Mouse (Mus musculus) stomach, postnatal 0 days (tissue): ENCODE data around the gene Olfr530. TPM values are rescaled to one million over a fixed set of nuclear protein-coding genes. Genes with fewer than 3 reads are reported as not detected.

Experiments used
- ATAC-seq: fragments of 200-750 bp; cut with Nextera tagmentation; 2 replicates; pipeline ENCODE4 v1.8.0; 2017; ENCODE audit not compliant: low FRiP score, low TSS enrichment
- DNase-seq: peaks from one replicate; pipeline ENCODE4 v3.0.0-alpha.2; 2016; ENCODE audit warnings: low spot score
- H3K27ac ChIP-seq: fragments of 300-500 bp; sonication (generic); replicated peaks from 2 replicates; pipeline ENCODE4 v1.5.1; 2014; ENCODE audit warnings: mild to moderate bottlenecking, control low read depth
- H3K27me3 ChIP-seq: fragments of 300-500 bp; sonication (generic); 2 replicates; pipeline ENCODE4 v1.6.1; 2014; ENCODE audit warnings: low read length; ENCODE audit not compliant: control insufficient read depth, insufficient read depth
- H3K36me3 ChIP-seq: fragments of 300-500 bp; sonication (generic); 2 replicates; pipeline ENCODE4 v1.6.1; 2014; ENCODE audit warnings: low read length, mixed read lengths; ENCODE audit not compliant: control insufficient read depth, insufficient read depth
- H3K4me1 ChIP-seq: fragments of 300-500 bp; sonication (generic); replicated peaks from 2 replicates; pipeline ENCODE4 v1.6.1; 2014; ENCODE audit warnings: antibody characterized with exemption; ENCODE audit not compliant: control insufficient read depth, insufficient read depth
- H3K4me2 ChIP-seq: fragments of 300-500 bp; sonication (generic); replicated peaks from 2 replicates; pipeline ENCODE4 v1.6.1; 2014; ENCODE audit warnings: low read depth, mild to moderate bottlenecking, control low read depth, moderate library complexity
- H3K4me3 ChIP-seq: fragments of 300-500 bp; sonication (generic); 2 replicates; pipeline ENCODE4 v1.5.1; 2014; ENCODE audit warnings: low read depth, low read length, control low read depth
- H3K9ac ChIP-seq: fragments of 300-500 bp; sonication (generic); 2 replicates; pipeline ENCODE4 v1.6.1; 2014; ENCODE audit warnings: mild to moderate bottlenecking, low read length, control low read depth, mixed read lengths
- H3K9me3 ChIP-seq: fragments of 300-500 bp; sonication (generic); 2 replicates; pipeline ENCODE4 v1.6.1; 2016; ENCODE audit warnings: low read length; ENCODE audit not compliant: control insufficient read depth
- CTCF ChIP-seq: IDR thresholded peaks from 2 replicates; pipeline ENCODE4 v1.5.1; 2016; ENCODE audit warnings: antibody characterized with exemption, low read depth, mild to moderate bottlenecking, moderate library complexity
- EP300 ChIP-seq: optimal IDR thresholded peaks from 2 replicates; pipeline ENCODE3; 2016; ENCODE audit warnings: antibody characterized with exemption
- WGBS: fragments of 180-500 bp; shearing (Covaris S2); extraction: QIAGEN DNeasy Blood & Tissue Kit; methylation state at CpG from one replicate; pipeline ENCODE4 v1.1.7; 2014; 5-methylcytosine and 5-hydroxymethylcytosine counted together
- polyA plus RNA-seq: library from polyadenylated mRNA; unstranded; fragments of >200 nt; fragmentation: Nextera tagmentation; extraction: Ambion mirVana; gene quantifications from 2 replicates; pipeline ENCODE4 v1.2.1, GENCODE M21; 2015

The Olfr530 gene
- not detected in 2 replicates for polyA plus RNA-seq

DNA sequence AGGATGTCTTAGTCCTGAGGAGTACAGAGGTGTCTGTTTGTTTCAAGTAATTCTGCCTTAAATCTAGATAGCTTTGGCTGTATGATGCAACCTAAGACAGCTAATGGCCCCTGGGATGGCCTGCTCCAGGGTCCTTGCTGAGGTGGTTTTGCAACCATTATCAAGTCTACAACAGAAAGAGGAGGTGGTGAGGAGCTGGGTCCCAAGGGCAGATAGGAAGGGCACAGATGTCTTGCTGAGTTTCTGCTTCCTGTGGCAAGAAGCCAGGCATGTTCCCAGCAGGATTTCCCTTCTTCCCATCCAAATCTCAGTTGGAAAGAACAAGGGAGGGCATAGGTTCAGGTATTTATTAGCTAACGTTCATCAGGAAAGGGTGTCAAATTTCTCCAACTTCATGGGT, at the start of gene Olfr530:
Olfr530 (minus strand) TSS at position 101 of the 400 bp plus-strand sequence.
- no peak within 1 kb of the TSS for H3K4me2 ChIP-seq
- H3K4me3 ChIP-seq = no peak within 1 kb of the TSS
- DNase-seq (no peak), ATAC-seq (no peak)
- no peaks in the 10 kb centered on the region for H3K9me3 ChIP-seq
- no peak within 1 kb of the TSS for H3K27ac ChIP-seq
- no peaks in the 10 kb centered on the region for H3K4me1 ChIP-seq
- TF ChIP-seq EP300 (no peak), CTCF (no peak)
- H3K9ac ChIP-seq = no peak within 1 kb of the TSS
- H3K27me3 ChIP-seq = no peaks in the 10 kb centered on the region
- WGBS = 40% methylated on average over 1 of the region's 1 CpGs
- no peaks in the 10 kb centered on the region for H3K36me3 ChIP-seq

DNA sequence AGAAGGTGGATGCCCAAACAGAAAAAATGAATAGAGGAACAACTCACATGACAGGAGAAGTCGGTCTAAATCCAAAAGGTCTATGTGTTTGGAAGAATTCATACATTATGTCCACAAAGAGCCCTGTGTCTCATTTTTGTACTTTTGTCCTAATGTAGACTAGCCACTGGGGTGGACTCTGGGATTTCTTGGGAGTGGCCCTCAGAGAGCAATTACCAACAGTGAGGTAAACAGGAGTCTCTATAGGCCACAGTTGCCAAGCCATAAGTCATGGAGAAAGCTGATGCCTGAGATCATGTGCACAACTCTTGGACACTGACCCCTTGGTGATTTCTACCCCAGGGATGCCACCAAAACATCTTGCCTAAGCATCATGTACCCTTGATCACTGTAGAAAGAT, 45.4 kb upstream of the Olfr530 start, which contains the start of gene Olfr532:
Olfr532 (minus strand) TSS at position 101 of the 400 bp plus-strand sequence.
- no peak within 1 kb of the TSS for H3K27ac ChIP-seq
- H3K27me3 ChIP-seq = no peaks in the 10 kb centered on the region
- H3K4me1 ChIP-seq = no peaks in the 10 kb centered on the region
- H3K36me3 ChIP-seq = no peaks in the 10 kb centered on the region
- TF ChIP-seq CTCF = no peak
- TF ChIP-seq EP300 = no peak
- no peak within 1 kb of the TSS for H3K4me2 ChIP-seq
- WGBS = 100% methylated on average over 1 of the region's 1 CpGs
- H3K9me3 ChIP-seq = no peaks in the 10 kb centered on the region
- H3K4me3 ChIP-seq = no peak within 1 kb of the TSS
- DNase-seq (no peak), ATAC-seq (no peak)
- H3K9ac ChIP-seq = no peak within 1 kb of the TSS

DNA sequence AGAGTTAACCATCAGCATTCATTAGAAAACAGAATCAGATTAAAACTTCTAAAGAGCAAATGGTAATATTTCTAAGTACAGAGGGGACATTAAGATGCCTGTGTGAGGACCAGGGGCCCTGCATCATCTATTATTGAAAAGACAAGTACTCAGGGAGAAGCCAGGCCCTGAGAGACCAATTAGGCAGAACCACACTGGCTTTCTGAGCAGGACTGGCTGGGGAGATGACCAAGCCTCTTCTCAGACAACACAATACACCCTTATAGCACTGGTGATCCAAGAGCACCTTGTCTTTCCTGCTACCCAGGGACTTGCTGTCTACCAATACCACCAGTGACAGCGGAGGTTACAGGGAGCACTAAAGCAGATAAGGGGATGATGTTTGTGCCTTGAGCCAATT, 26.7 kb upstream of the Olfr530 start, which contains the start of gene Olfr531:
Olfr531 (minus strand) TSS at position 101 of the 400 bp plus-strand sequence.
- H3K4me3 ChIP-seq = no peak within 1 kb of the TSS
- ATAC-seq (no peak), DNase-seq (no peak)
- H3K4me2 ChIP-seq = no peak within 1 kb of the TSS
- H3K9me3 ChIP-seq = no peaks in the 10 kb centered on the region
- 77% methylated on average over 1 of the region's 1 CpGs for WGBS
- H3K27me3 ChIP-seq = no peaks in the 10 kb centered on the region
- no peak within 1 kb of the TSS for H3K27ac ChIP-seq
- H3K9ac ChIP-seq = no peak within 1 kb of the TSS
- no peak for TF ChIP-seq CTCF
- TF ChIP-seq EP300 = no peak
- no peaks in the 10 kb centered on the region for H3K4me1 ChIP-seq
- H3K36me3 ChIP-seq = no peaks in the 10 kb centered on the region

DNA sequence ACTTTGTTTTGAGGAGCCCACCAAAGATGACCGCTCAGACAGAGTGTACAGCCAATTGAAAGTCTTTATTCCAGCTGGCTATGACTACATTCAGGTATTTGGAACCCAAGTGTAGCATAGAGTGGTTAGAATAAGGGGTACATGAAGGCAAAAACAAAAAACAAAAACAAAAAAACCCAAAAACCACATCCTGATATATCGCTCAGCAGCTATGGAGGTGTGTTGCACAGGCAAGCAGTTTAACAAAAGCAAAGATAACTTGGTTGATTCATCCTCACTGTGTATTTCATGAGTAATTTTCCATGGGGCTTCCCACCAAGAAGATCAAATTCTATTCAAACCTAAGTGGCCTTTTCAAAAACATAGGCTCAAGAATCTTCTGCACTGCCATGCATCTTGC, 780 bp upstream of the Olfr530 start:
- Histone ChIP-seq H3K36me3 (no peaks in the 10 kb centered on the region), H3K9me3 (no peaks in the 10 kb centered on the region)
- ATAC-seq = no peak

DNA sequence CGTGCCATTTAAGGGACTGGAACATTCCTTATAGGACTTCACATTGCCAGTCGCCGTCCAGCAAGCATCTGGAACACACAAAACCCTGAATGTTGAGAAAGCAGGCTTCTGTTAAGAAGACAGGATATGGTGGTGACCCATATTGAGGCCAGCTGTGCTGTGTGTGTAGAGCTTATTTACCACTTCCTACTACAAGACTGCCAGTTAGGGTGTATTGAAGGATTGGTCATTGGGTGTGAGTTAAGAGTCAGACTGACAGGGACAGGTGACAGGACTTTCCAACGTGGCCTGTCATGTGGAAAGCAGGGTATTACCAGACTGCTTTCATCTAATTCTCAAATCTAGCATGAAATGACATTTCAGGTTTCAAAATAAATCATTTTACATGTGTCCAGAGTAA, 1.8 kb downstream of the Olfr530 start:
- no peak for ATAC-seq
- no peak overlapping the region for H3K4me3 ChIP-seq
- no peaks in the 10 kb centered on the region for H3K27me3 ChIP-seq
- 71% methylated on average over 4 of the region's 4 CpGs for WGBS
- DNase-seq = no peak
- no peaks in the 10 kb centered on the region for H3K9me3 ChIP-seq
- no peaks in the 10 kb centered on the region for H3K4me1 ChIP-seq
- no peak overlapping the region for H3K27ac ChIP-seq
- TF ChIP-seq CTCF = no peak
- TF ChIP-seq EP300 = no peak
- H3K9ac ChIP-seq = no peak overlapping the region
- H3K36me3 ChIP-seq = no peaks in the 10 kb centered on the region
- no peak overlapping the region for H3K4me2 ChIP-seq

More for the DNA sequence above, 780 bp upstream of the Olfr530 start:
- Histone ChIP-seq H3K27ac (no peak overlapping the region), H3K4me3 (no peak overlapping the region), H3K9ac (no peak overlapping the region), H3K4me1 (no peaks in the 10 kb centered on the region), H3K27me3 (no peaks in the 10 kb centered on the region), H3K4me2 (no peak overlapping the region)
- TF ChIP-seq CTCF = no peak
- no peak for TF ChIP-seq EP300
- 93% methylated on average over 2 of the region's 2 CpGs for WGBS
- DNase-seq = no peak

DNA sequence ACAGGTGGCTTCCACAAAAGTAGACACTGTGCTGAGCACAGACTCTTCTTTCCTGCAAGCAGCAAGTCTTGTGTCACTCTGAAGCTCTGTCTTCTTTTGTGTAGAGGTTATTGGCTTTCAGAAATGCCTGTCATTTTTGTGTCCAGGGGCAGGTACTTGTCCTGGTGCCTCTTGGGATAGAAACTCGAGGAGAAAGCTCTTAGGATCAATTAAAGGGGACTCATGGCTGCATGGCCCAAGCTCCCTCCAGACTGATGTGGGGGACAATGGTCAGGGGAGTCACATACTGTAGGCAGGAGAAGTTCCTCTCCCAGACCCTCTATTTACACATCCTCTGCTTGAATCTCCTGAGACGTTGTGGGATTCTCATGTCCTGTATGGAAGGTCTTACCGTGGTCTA, 14.6 kb downstream of the Olfr530 start, which contains the start of gene Olfr60:
Olfr60 (minus strand) TSS at position 101 of the 400 bp plus-strand sequence.
- 55% methylated on average over 3 of the region's 3 CpGs for WGBS
- no peak for ATAC-seq
- Histone ChIP-seq H3K4me3 (no peak within 1 kb of the TSS), H3K4me1 (no peaks in the 10 kb centered on the region), H3K27ac (no peak within 1 kb of the TSS), H3K9ac (no peak within 1 kb of the TSS), H3K9me3 (no peaks in the 10 kb centered on the region), H3K27me3 (no peaks in the 10 kb centered on the region), H3K36me3 (no peaks in the 10 kb centered on the region), H3K4me2 (no peak within 1 kb of the TSS)
- DNase-seq = no peak
- TF ChIP-seq CTCF (no peak), EP300 (no peak)
